10 mouse cellular contexts compared by ENCODE assay signal in the genomic region with DNA sequence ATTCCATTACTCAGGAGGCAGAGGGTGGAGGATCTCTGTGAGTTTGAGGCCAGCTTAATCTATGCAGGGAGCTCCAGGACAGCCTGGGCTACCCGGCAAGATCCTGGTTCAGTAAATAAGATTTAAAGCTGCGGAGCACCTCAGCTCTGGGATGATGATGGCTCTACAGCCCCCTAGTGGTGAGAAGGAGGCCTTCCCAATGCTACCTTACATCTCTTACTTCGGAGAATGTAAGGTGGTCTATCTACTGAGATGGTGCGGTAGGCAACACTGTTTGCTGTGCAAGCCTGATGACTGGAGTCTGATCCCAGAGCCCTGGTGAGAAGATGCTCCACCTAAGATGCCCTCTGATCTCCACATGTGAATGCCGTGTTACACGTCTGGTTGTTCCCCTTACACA. TPM values are rescaled to one million over a fixed set of nuclear protein-coding genes. Genes with fewer than 3 reads are reported as not detected.
DNase-seq lines count a peak whose midpoint lies in the region; ATAC-seq lines count a peak whose summit lies in the region.
"Had no signal": no experiment of that assay in that cellular context is flagged by ENCODE, and none has a peak within 500 bp of the region (broad histone marks: within the 10 kb centered on the region; RNA-seq: fewer than 3 reads in every experiment).

No protein-coding gene starts in this region.

- H3K4me1 ChIP-seq in hindbrain, embryonic 11.5 days (replicated peaks; ENCODE audit: control insufficient read depth, insufficient read depth, low read length) = no peaks in the 10 kb centered on the region
- no peaks in the 10 kb centered on the region for H3K4me1 ChIP-seq in hindbrain, embryonic 13.5 days (replicated peaks)
- no peaks in the 10 kb centered on the region for H3K4me1 ChIP-seq in intestine, embryonic 15.5 days (replicated peaks)

- no peak overlapping the region for H3K27ac ChIP-seq in hindbrain, embryonic 11.5 days (ENCODE audit: low read depth, low read length)
- H3K27ac ChIP-seq in hindbrain, embryonic 13.5 days = no peak overlapping the region
- no peak overlapping the region for H3K27ac ChIP-seq in intestine, embryonic 15.5 days

- no peaks in the 10 kb centered on the region for H3K9me3 ChIP-seq in hindbrain, embryonic 11.5 days (ENCODE audit: control insufficient read depth, low read length)
- no peaks in the 10 kb centered on the region for H3K9me3 ChIP-seq in hindbrain, embryonic 13.5 days
- H3K9me3 ChIP-seq in intestine, embryonic 15.5 days = no peaks in the 10 kb centered on the region

- no peak overlapping the region for H3K4me2 ChIP-seq in hindbrain, embryonic 11.5 days (replicated peaks; ENCODE audit: low read depth, low read length)
- H3K4me2 ChIP-seq in hindbrain, embryonic 13.5 days = no peak overlapping the region
- H3K4me2 ChIP-seq in intestine, embryonic 15.5 days (replicated peaks) = no peak overlapping the region

- no peak overlapping the region for H3K4me3 ChIP-seq in hindbrain, embryonic 11.5 days (ENCODE audit: low read depth, low read length)
- no peak overlapping the region for H3K4me3 ChIP-seq in hindbrain, embryonic 13.5 days
- no peak overlapping the region for H3K4me3 ChIP-seq in intestine, embryonic 15.5 days (replicated peaks)

- H3K36me3 ChIP-seq in hindbrain, embryonic 11.5 days (ENCODE audit: control insufficient read depth, insufficient read depth, low read length) = no peaks in the 10 kb centered on the region
- peaks cover 14% of the 10 kb centered on the region for H3K36me3 ChIP-seq in hindbrain, embryonic 13.5 days
- H3K36me3 ChIP-seq in intestine, embryonic 15.5 days = no peaks in the 10 kb centered on the region

- DNase-seq in hindbrain, embryonic 11.5 days (ENCODE audit: low spot score) = peak; percentile 64
- peak; percentile 78 for DNase-seq in ES-CJ7 (ENCODE audit: low read depth, low spot score)
- DNase-seq in cerebellum, postnatal 36 days = peak; percentile 41 to 44
- DNase-seq in mesoderm, embryonic 11.5 days (ENCODE audit: low read depth, low spot score) = peak; percentile 58
- no peak for DNase-seq in layer of hippocampus, postnatal 36 days
- no peak for DNase-seq in gastrocnemius, postnatal 4 days (ENCODE audit: low spot score in 2 of 2)

- 58% methylated on average over 6 of the region's 6 CpGs for WGBS in hindbrain, embryonic 11.5 days
- WGBS in hindbrain, embryonic 13.5 days = 46% methylated on average over 6 of the region's 6 CpGs
- WGBS in intestine, embryonic 15.5 days = 48% methylated on average over 6 of the region's 6 CpGs

- no peak overlapping the region for H3K9ac ChIP-seq in hindbrain, embryonic 11.5 days (ENCODE audit: low read depth, low read length)
- no peak overlapping the region for H3K9ac ChIP-seq in hindbrain, embryonic 13.5 days
- no peak overlapping the region for H3K9ac ChIP-seq in intestine, embryonic 15.5 days

- ATAC-seq in hindbrain, embryonic 11.5 days (ENCODE audit: low FRiP score) = no peak
- ATAC-seq in hindbrain, embryonic 13.5 days (ENCODE audit: low FRiP score) = no peak
- ATAC-seq in intestine, embryonic 15.5 days = 0 out of 2 replicates have a peak, but pooled peaks have one; percentile 39

- H3K27me3 ChIP-seq in hindbrain, embryonic 11.5 days (ENCODE audit: control insufficient read depth, insufficient read depth, low read length) = no peaks in the 10 kb centered on the region
- H3K27me3 ChIP-seq in hindbrain, embryonic 13.5 days = no peaks in the 10 kb centered on the region
- H3K27me3 ChIP-seq in intestine, embryonic 15.5 days (replicated peaks) = no peaks in the 10 kb centered on the region

RNA-seq across cellular contexts. Expression of a gene that starts 17.5 kb away (rescaled TPM):
- polyA plus RNA-seq in hindbrain, embryonic 11.5 days (2014; fragmentation: Nextera tagmentation; extraction: Ambion mirVana) = 4.5 and 5.2 TPM in 2 replicates
- 3.7 and 4.2 TPM in 2 replicates for polyA plus RNA-seq in hindbrain, embryonic 13.5 days (2015; fragmentation: Nextera tagmentation; extraction: Ambion mirVana)
- polyA plus RNA-seq in intestine, embryonic 15.5 days (2015; fragmentation: Nextera tagmentation; extraction: Ambion mirVana) = 3.7 and 4.1 TPM in 2 replicates
- 10 to 100 TPM; 30.1 to 39.4 TPM for total RNA-seq in layer of hippocampus, postnatal 36 days (2021)
- 10 to 100 TPM; 10.5 to 15.4 TPM for total RNA-seq in gastrocnemius, postnatal 4 days (2021)

RNA-seq across cellular contexts. Expression of a gene that starts 30.1 kb away (rescaled TPM):
- polyA plus RNA-seq in hindbrain, embryonic 11.5 days (2014; fragmentation: Nextera tagmentation; extraction: Ambion mirVana) = not detected in 2 replicates
- polyA plus RNA-seq in hindbrain, embryonic 13.5 days (2015; fragmentation: Nextera tagmentation; extraction: Ambion mirVana) = not detected in 2 replicates
- polyA plus RNA-seq in intestine, embryonic 15.5 days (2015; fragmentation: Nextera tagmentation; extraction: Ambion mirVana) = not detected in 2 replicates
- total RNA-seq in layer of hippocampus, postnatal 36 days (2021) = not detected
- total RNA-seq in gastrocnemius, postnatal 4 days (2021) = not detected
- total RNA-seq: left cerebral cortex, postnatal 14 days had no signal
- polyA plus RNA-seq: stomach, embryonic 16.5 days had no signal

RNA-seq across cellular contexts. Expression of a gene that starts 30.8 kb away (rescaled TPM):
- polyA plus RNA-seq in hindbrain, embryonic 11.5 days (2014; fragmentation: Nextera tagmentation; extraction: Ambion mirVana) = 80.7 and 103 TPM in 2 replicates
- polyA plus RNA-seq in hindbrain, embryonic 13.5 days (2015; fragmentation: Nextera tagmentation; extraction: Ambion mirVana) = 59.9 and 61.5 TPM in 2 replicates
- 120 and 126 TPM in 2 replicates for polyA plus RNA-seq in intestine, embryonic 15.5 days (2015; fragmentation: Nextera tagmentation; extraction: Ambion mirVana)
- total RNA-seq in layer of hippocampus, postnatal 36 days (2021) = 10 to 100 TPM; 33.6 to 34.5 TPM
- total RNA-seq in gastrocnemius, postnatal 4 days (2021) = 10 to 100 TPM; 78.8 to 79.1 TPM

Comparison
In these comparisons a context has a peak if more than half of its experiments do, and no peak if none do; other contexts are left out.
1. DNase-seq: peak in hindbrain, embryonic 11.5 days (single experiment), ES-CJ7 (single experiment), cerebellum, postnatal 36 days (2 of 2) and mesoderm, embryonic 11.5 days (single experiment); none in layer of hippocampus, postnatal 36 days (0 of 2) and gastrocnemius, postnatal 4 days (0 of 2).